Mouse (Mus musculus): ENCODE results near the gene Pabpn1.
"Not testable (repeated sequence)": the region's sequence is repeated elsewhere in the genome, so short reads cannot be mapped to it uniquely, and the experiment has no call there.

Pabpn1 gene

GRCm38 (mm10) chr14:54936831-54937160 is 44.5 kb downstream of the Pabpn1 start:
- DNase-seq (ENCODE audit: extremely low read depth, low read depth), result peak; percentile 27

GRCm38 (mm10) chr14:54937361-54938182 is 45.3 kb downstream of the Pabpn1 start:
- DNase-seq (ENCODE audit: extremely low read depth, low read depth), result no peak

GRCm38 (mm10) chr14:54938431-54939219 is 46.3 kb downstream of the Pabpn1 start:
- no peak for DNase-seq (ENCODE audit: extremely low read depth, low read depth)

- DNase-seq (ENCODE audit: extremely low read depth, low read depth), result peak; percentile 26
Observed at GRCm38 (mm10) chr14:54939434-54940175, 47.3 kb downstream of the Pabpn1 start.

- DNase-seq (ENCODE audit: extremely low read depth, low read depth), result no peak
Observed at GRCm38 (mm10) chr14:54940176-54940530, 47.9 kb downstream of the Pabpn1 start.

GRCm38 (mm10) chr14:54941024-54941978 is 49.0 kb downstream of the Pabpn1 start:
- DNase-seq (ENCODE audit: extremely low read depth, low read depth), result no peak

- no peak for DNase-seq (ENCODE audit: extremely low read depth, low read depth)
Observed at GRCm38 (mm10) chr14:54942479-54942878, 50.2 kb downstream of the Pabpn1 start.

GRCm38 (mm10) chr14:54943971-54944370 is 51.7 kb downstream of the Pabpn1 start:
- DNase-seq (ENCODE audit: extremely low read depth, low read depth), result no peak

- DNase-seq (ENCODE audit: extremely low read depth, low read depth), result no peak
Observed at GRCm38 (mm10) chr14:54944939-54945338, 52.6 kb downstream of the Pabpn1 start.

GRCm38 (mm10) chr14:54945975-54946704 is 53.8 kb downstream of the Pabpn1 start:
- no peak for DNase-seq (ENCODE audit: extremely low read depth, low read depth)

- DNase-seq (ENCODE audit: extremely low read depth, low read depth), result not testable (repeated sequence)
Observed at GRCm38 (mm10) chr14:54947008-54947407, 54.7 kb downstream of the Pabpn1 start.

Data from MEL-GATA-1-ER (cell line).